Mouse (Mus musculus) hindbrain, postnatal 0 days (tissue): ENCODE measurements around the gene Cfap57. TPM values are rescaled to one million over a fixed set of nuclear protein-coding genes. Genes with fewer than 3 reads are reported as not detected.

Source experiments
- ATAC-seq: fragments of 200-750 bp; cut with Nextera tagmentation; 2 replicates; pipeline ENCODE4 v1.8.0; 2017; ENCODE audit warnings: mild to moderate bottlenecking, moderate TSS enrichment, moderate library complexity
- DNase-seq: peaks from one replicate; pipeline ENCODE4 v3.0.0-alpha.2; 2015; ENCODE audit warnings: low spot score
- H3K27ac ChIP-seq: fragments of 300-500 bp; sonication (generic); 2 replicates; pipeline ENCODE4 v1.5.1; 2014; ENCODE audit warnings: mild to moderate bottlenecking
- H3K27me3 ChIP-seq: fragments of 300-500 bp; sonication (generic); 2 replicates; pipeline ENCODE4 v1.6.1; 2014; ENCODE audit warnings: low read length, mixed read lengths; ENCODE audit not compliant: insufficient read depth
- H3K36me3 ChIP-seq: fragments of 300-500 bp; sonication (generic); 2 replicates; pipeline ENCODE4 v1.6.1; 2014; ENCODE audit warnings: low read length, mixed read lengths; ENCODE audit not compliant: insufficient read depth
- H3K4me1 ChIP-seq: fragments of 300-500 bp; sonication (generic); 2 replicates; pipeline ENCODE4 v1.6.1; 2014; ENCODE audit warnings: antibody characterized with exemption, low read length, mixed read lengths; ENCODE audit not compliant: insufficient read depth
- H3K4me2 ChIP-seq: fragments of 300-500 bp; sonication (generic); 2 replicates; pipeline ENCODE4 v1.6.1; 2014; ENCODE audit warnings: low read depth, mild to moderate bottlenecking, low read length, moderate library complexity, mixed read lengths
- H3K4me3 ChIP-seq: fragments of 300-500 bp; sonication (generic); 2 replicates; pipeline ENCODE4 v1.5.1; 2014; ENCODE audit warnings: low read length
- H3K9ac ChIP-seq: fragments of 300-500 bp; sonication (generic); replicated peaks from 2 replicates; pipeline ENCODE4 v1.6.1; 2014; ENCODE audit warnings: mild to moderate bottlenecking, low read length, moderate library complexity, mixed read lengths
- H3K9me3 ChIP-seq: fragments of 300-500 bp; sonication (generic); 2 replicates; pipeline ENCODE4 v1.6.1; 2016; ENCODE audit warnings: low read length, mixed read lengths
- CTCF ChIP-seq: IDR thresholded peaks from 2 replicates; pipeline ENCODE4 v1.5.1; 2016; ENCODE audit warnings: antibody characterized with exemption, control low read depth, low read depth
- WGBS: fragments of 180-500 bp; shearing (Covaris S2); extraction: QIAGEN DNeasy Blood & Tissue Kit; methylation state at CpG from one replicate; pipeline ENCODE4 v1.1.7; 2014; 5-methylcytosine and 5-hydroxymethylcytosine counted together
- polyA plus RNA-seq: library from polyadenylated mRNA; unstranded; fragments of >200 nt; fragmentation: Nextera tagmentation; extraction: Ambion mirVana; gene quantifications from 2 replicates; pipeline ENCODE4 v1.2.1, GENCODE M21; 2015
- total RNA-seq: library from RNA; depleted of rRNA; stranded (reverse); fragments of >200 nt; gene quantifications from 2 replicates; pipeline ENCODE4 v1.2.3, GENCODE M21; 2014

Gene Cfap57
- total and polyA plus RNA-seq, 2 experiments from 2014 or later = 0.70 to 1.3 TPM

GRCm38 (mm10) chr4:118535610-118536009 lies 85.0 kb downstream of the Cfap57 start:
- no peak for DNase-seq
- H3K27me3 ChIP-seq = no peaks in the 10 kb centered on the region
- TF ChIP-seq CTCF = no peak
- no peaks in the 10 kb centered on the region for H3K9me3 ChIP-seq
- no peaks in the 10 kb centered on the region for H3K36me3 ChIP-seq
- WGBS = 75% methylated on average over 6 of the region's 6 CpGs
- no peak overlapping the region for H3K27ac ChIP-seq
- no peaks in the 10 kb centered on the region for H3K4me1 ChIP-seq
- ATAC-seq = no peak
- no peak overlapping the region for H3K4me3 ChIP-seq
- H3K9ac ChIP-seq = no peak overlapping the region
- no peak overlapping the region for H3K4me2 ChIP-seq

- Histone ChIP-seq H3K4me1 (no peaks in the 10 kb centered on the region), H3K4me2 (no peak overlapping the region), H3K4me3 (no peak overlapping the region), H3K27me3 (no peaks in the 10 kb centered on the region), H3K9ac (no peak overlapping the region), H3K27ac (no peak overlapping the region), H3K36me3 (no peaks in the 10 kb centered on the region), H3K9me3 (no peaks in the 10 kb centered on the region)
- no peak for ATAC-seq
- no peak for DNase-seq
- TF ChIP-seq CTCF = no peak
- WGBS = 80% methylated on average over 7 of the region's 7 CpGs
Measured at GRCm38 (mm10) chr4:118533605-118534004, 87.0 kb downstream of the Cfap57 start.

GRCm38 (mm10) chr4:118533156-118533555 lies 87.4 kb downstream of the Cfap57 start:
- WGBS = 48% methylated on average over 3 of the region's 4 CpGs
- TF ChIP-seq CTCF = no peak
- Histone ChIP-seq H3K9me3 (no peaks in the 10 kb centered on the region), H3K27me3 (no peaks in the 10 kb centered on the region), H3K4me2 (no peak overlapping the region), H3K4me1 (no peaks in the 10 kb centered on the region), H3K27ac (no peak overlapping the region), H3K9ac (no peak overlapping the region), H3K36me3 (no peaks in the 10 kb centered on the region), H3K4me3 (no peak overlapping the region)
- no peak for DNase-seq
- no peak for ATAC-seq

- no peaks in the 10 kb centered on the region for H3K27me3 ChIP-seq
- 84% methylated on average over 5 of the region's 5 CpGs for WGBS
- no peak overlapping the region for H3K4me3 ChIP-seq
- no peak for ATAC-seq
- H3K27ac ChIP-seq = no peak overlapping the region
- no peaks in the 10 kb centered on the region for H3K9me3 ChIP-seq
- no peaks in the 10 kb centered on the region for H3K4me1 ChIP-seq
- DNase-seq = no peak
- no peak overlapping the region for H3K9ac ChIP-seq
- TF ChIP-seq CTCF = no peak
- no peak overlapping the region for H3K4me2 ChIP-seq
- H3K36me3 ChIP-seq = no peaks in the 10 kb centered on the region
Measured at GRCm38 (mm10) chr4:118532663-118533062, 87.9 kb downstream of the Cfap57 start.

GRCm38 (mm10) chr4:118527720-118528119 lies 92.9 kb downstream of the Cfap57 start:
- Histone ChIP-seq H3K4me1 (no peaks in the 10 kb centered on the region), H3K4me3 (no peak overlapping the region), H3K9ac (no peak overlapping the region), H3K36me3 (no peaks in the 10 kb centered on the region), H3K4me2 (no peak overlapping the region), H3K27ac (no peak overlapping the region), H3K27me3 (no peaks in the 10 kb centered on the region), H3K9me3 (no peaks in the 10 kb centered on the region)
- ATAC-seq = no peak
- no peak for TF ChIP-seq CTCF
- DNase-seq = no peak
- WGBS = 88% methylated on average over 6 of the region's 6 CpGs

GRCm38 (mm10) chr4:118527335-118527681 lies 93.3 kb downstream of the Cfap57 start:
- Histone ChIP-seq H3K27ac (no peak overlapping the region), H3K36me3 (no peaks in the 10 kb centered on the region), H3K9ac (no peak overlapping the region), H3K4me3 (no peak overlapping the region), H3K4me2 (no peak overlapping the region), H3K27me3 (no peaks in the 10 kb centered on the region), H3K9me3 (no peaks in the 10 kb centered on the region), H3K4me1 (no peaks in the 10 kb centered on the region)
- 47% methylated on average over 5 of the region's 5 CpGs for WGBS
- TF ChIP-seq CTCF = no peak
- no peak for ATAC-seq
- DNase-seq = no peak

- 46% methylated on average over 17 of the region's 17 CpGs for WGBS
- no peak within 1 kb of the TSS for H3K27ac ChIP-seq
- no peak for TF ChIP-seq CTCF
- no peak within 1 kb of the TSS for H3K4me3 ChIP-seq
- DNase-seq (no peak), ATAC-seq (no peak)
- no peak within 1 kb of the TSS for H3K9ac ChIP-seq
- H3K4me2 ChIP-seq = no peak within 1 kb of the TSS
- H3K4me1 ChIP-seq = no peaks in the 10 kb centered on the region
- H3K36me3 ChIP-seq = no peaks in the 10 kb centered on the region
- H3K9me3 ChIP-seq = no peaks in the 10 kb centered on the region
- H3K27me3 ChIP-seq = no peaks in the 10 kb centered on the region
Measured at GRCm38 (mm10) chr4:118526408-118527334, 93.9 kb downstream of the Cfap57 start, which contains the start of gene 2610528J11Rik. TSS of gene 2610528J11Rik (plus strand) at chr4:118526999.
